Mouse (Mus musculus) kidney, adult 9 months (tissue): ENCODE measurements around the gene 4933415F23Rik.

ENCODE experiments used
- DNase-seq: peaks from one replicate; pipeline ENCODE4 v3.0.0; 2022

4933415F23Rik gene

DNA sequence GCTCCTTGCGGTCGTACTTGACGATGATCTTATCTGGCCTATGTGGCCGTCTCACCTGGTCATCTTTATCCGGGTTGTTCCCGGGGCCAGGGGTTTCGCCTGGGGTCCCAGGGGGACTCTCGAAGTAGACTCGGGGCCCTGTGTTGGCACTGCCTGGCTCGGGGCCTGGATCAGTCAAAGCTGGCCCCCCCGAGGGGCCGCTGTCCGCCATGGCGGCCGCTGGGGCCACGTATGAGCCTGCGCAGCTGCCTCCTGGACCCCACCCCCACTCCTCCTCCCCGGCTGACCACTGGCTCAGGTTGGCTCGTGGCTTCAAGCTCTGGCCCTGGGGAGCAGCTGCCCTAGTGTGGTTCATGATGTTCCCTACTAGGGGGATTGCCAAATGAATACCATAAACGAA, at the start of gene 4933415F23Rik:
4933415F23Rik (minus strand) TSS at position 233 of the 400 bp plus-strand sequence.
- DNase-seq: no peak

DNA sequence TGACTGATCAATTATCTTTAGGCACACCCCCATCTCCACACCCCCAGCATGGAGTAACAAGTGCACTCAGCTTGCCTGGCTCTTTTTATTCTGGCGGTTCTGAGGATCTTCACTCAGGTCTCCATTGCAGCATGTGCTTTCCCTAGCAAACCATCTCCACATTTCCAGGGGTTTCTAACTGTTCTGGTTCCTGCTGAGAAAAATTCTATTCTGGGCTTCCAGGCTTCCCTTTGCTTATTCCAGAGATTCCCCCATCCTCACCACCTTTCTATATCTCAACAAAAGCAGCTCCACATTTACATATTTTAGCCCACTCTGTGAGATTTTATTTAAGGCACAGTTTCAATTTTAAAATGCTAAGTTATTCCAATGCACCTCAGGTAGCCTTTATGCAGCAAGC, 49.7 kb upstream of the 4933415F23Rik start:
- no peak for DNase-seq

DNA sequence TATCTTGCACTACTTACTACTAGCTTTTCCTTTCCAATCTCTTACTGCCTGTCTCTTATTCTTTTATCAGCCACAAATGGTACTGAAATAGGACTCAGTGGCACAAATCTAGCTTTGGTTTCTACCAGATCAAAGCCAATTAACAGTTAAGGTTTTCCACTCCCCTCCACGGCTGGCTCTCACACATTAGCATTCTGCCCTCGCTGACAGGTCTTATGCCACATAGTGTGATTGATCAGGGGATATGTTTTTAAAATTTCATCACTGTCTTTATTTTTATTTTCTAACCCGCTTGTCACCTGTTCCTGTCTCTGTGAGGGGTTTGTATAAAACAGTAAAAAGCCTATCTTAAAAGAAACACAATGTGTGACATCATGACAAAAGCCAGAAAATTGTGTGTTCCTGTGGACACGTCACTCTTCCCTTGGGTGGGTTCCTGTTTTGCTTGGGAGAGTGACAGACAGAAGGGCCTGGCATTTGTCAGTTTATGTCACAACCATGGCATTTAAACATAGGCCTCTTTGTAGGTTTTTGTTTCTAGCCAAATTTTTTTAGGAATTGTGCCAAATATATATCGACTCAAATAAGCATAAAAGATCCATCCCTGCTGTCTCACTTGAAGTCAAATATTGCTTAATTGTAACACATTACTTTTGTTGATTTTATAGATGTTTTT, 44.3 kb upstream of the 4933415F23Rik start:
- no peak for DNase-seq

DNA sequence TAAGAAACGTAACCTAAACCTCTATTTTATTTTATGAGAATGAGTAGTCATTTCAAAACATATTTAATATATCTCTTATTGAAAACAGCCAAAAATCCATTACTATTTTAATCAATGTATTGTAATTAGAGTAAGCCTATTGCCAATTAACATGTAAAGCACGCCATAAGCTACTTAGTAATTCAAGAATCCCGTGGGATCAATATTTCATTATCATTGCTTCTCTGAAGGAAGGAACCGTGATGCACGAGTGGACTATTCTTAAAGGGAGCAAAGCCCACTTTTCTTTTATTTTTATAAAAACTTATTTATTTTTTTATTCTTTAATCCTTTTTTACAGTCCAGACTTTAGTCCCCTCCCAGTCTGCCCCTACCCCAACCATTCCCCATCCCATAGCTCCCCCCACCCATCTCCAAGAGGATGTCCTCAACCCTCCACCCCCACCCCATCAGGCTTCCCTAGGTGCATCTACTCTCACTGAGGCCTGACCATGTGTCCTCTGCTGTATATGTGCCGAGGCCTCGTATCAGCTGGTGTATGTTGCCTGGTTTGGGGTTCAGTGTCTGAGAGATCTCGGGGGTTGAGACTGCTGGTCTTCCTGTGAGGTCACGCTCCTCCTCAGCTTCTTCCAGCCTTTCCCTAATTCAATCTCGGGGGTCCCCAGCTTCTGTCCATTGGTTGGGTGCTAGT, 39.2 kb upstream of the 4933415F23Rik start:
- no peak for DNase-seq

DNA sequence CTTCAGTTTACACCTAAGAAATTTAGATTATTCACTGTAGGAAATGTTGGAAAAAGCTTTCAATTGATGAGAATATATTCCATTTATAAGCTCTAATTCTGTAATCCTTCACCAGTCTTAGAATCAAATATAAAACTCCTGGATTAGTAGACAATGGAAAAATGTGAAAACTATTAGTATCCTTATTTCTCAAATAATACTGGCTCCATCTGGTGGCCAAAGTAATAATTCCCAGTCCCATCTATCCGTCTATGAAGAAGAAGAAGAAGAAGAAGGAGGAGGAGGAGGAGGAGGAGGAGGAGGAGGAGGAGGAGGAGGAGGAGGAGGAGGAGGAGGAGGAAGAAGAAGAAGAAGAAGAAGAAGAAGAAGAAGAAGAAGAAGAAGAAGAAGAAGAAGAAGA, 38.5 kb upstream of the 4933415F23Rik start:
- DNase-seq: peak; percentile 63

DNA sequence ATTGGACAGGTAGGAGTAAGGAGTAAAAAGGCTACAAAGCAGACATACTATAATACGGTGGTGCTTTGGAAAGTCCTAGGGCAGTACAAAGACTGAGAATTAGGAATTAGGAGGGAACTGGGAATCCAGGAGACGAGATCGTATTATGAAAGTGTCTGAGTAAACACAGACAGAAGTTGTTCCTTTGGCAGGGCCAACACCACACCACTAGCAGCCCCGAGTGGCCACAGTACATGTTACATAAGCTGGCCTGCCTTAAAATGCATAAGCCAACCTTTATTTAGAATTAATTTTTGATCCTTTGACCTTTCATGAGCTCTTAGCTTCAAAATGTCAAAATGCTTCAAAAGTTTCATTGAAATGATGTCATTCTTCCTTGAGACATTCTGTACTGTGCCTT, 18.8 kb upstream of the 4933415F23Rik start:
- DNase-seq: no peak

DNA sequence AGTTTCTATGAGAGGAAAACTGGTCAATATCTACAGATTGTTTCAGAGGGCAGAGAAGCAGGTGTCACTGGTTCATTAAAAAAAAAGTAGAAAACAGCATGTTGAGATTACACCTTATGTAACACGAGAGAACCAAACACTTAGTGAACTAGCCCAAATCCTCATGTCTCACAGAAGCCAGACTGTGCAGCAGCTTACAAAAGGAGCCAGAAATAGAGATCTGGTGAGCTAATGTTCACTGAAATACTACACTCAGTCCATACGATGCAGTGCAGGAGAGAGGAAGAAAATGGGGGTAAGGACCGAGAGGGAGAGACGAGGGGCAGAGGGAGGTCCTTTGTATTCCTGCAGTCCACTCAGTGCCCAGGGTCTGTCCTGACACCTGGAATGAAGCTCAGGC, 17.4 kb upstream of the 4933415F23Rik start:
- DNase-seq: no peak

DNA sequence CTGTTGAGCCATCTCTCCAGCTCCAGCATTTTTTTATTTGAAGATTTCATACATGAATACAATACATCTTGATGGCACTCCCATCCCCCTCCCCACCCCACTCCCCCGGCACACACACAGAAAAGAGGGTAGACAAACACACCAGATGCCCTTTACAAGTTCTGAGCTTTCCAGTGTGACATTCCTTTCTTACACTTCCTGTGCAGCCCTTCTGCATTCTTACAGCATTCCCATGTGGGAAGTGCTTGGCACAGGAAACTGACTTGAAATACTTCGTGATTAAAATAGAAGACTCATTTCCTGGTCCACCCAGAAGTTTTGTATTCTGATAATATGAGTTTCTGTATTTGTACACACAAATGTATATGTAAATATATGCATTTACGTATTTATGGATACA, 15.4 kb upstream of the 4933415F23Rik start:
- peak; percentile 38 for DNase-seq

DNA sequence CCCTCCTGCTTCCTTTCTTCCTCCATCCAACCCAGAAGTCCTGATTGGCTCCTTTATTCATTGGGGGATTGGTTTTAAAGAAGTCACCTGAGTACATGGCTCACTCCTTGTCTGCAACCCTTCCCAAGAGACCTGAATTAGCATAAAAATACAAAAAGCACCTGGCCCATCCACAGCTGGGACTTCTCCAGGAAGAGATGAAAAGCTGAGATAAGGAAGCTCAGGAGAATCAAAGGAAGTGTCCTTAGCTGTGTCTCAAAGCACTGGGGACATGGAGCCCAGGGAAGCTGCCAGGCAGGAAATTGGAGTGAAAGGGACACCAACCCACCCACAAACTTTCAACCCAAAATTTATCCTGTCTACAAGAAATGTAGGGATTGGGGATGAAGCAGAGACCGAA, 7.1 kb upstream of the 4933415F23Rik start:
- peak; percentile 11 for DNase-seq

DNA sequence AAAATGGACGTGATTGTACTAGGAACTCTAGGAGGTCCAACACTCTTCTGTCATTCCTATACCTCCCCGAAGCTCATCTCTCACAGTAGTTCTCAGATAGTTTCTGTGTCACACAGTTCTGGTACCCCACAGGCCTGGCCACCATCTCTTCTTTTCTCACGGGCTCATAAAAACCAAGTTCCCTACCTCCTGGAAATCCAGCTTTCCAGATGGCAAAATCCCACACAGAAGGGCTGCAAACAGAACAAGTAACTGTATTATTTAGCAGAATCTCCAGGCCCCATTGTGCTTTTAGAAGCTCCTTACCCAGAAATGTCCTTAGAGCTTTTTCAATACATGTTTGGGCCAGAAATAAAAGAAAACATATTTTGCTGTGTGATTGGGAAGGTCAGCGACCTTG, 828 bp upstream of the 4933415F23Rik start:
- DNase-seq: no peak

DNA sequence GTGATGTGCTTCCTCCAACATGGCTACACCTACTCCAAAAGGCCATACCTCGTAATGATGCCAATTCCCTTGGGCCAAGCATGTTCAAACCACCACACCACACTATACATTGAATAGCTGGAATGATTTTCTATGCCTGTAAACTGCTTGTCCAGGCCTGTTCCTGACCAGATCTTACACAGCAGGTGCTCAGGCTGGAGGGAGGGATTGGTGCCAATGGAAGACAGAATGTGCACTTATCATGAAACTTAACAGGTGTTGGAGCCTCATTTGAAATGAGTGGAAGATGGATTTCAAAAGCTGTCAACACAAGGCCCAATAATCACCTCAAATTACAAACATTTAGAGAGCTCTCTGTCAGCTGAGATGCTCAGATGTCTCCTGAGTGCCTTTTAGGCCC, 2.3 kb downstream of the 4933415F23Rik start:
- no peak for DNase-seq

DNA sequence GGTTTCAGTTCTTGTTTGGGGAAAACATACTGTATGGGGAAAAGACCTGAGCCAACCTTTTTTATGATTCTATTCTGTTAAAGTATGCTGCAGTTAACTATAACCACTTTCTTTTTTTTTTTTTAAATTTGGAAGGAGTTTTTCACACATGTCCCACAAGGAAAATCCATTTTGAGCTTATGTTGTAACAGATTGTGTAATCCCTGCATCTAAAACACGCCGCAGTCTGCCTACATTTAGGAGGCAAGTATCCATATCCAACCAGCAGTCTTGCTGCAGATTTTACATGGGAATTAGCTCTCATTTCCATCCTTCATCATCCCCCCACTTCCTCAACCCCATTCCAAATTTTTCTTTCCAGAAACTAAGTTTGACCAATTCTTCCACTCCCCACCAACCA, 3.6 kb downstream of the 4933415F23Rik start:
- no peak for DNase-seq

DNA sequence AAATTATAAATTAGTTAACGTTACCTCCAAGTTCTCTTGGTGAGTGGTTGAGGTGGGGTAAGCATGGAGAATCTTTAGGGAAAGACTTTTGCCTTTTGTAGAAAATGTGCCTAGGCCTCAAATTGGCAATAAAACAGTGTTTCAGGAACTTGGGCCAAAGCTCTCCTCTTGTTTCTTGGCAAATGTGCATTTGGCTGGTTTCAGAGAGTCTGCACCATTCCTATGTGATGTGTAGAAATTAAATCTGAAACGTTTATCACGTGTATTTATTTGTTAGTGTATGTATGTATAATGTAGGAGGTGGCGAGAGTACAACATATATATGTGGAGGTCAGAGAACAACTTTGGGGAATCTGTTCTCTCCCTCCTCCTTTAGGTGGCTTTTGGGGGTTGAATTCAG, 4.1 kb downstream of the 4933415F23Rik start:
- DNase-seq: no peak

DNA sequence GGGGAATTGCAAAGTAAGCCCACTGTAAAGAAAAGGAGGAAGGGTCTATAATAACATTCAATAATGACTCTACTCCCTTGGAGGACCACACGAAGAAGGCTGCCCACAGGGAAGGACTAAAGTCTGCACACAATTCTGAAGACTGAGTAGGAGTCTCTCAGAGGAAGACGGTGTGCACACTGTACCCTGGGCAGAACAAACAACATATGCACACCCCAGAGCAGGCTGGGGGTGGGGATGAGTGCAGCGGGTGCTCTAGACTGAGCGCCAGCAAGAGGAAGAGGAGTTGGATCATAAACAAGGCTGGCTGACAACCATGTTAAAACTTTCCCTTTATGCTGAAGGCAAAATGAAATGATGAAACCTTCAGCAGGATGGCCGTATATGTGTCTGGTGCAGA, 34.3 kb downstream of the 4933415F23Rik start:
- DNase-seq: no peak

DNA sequence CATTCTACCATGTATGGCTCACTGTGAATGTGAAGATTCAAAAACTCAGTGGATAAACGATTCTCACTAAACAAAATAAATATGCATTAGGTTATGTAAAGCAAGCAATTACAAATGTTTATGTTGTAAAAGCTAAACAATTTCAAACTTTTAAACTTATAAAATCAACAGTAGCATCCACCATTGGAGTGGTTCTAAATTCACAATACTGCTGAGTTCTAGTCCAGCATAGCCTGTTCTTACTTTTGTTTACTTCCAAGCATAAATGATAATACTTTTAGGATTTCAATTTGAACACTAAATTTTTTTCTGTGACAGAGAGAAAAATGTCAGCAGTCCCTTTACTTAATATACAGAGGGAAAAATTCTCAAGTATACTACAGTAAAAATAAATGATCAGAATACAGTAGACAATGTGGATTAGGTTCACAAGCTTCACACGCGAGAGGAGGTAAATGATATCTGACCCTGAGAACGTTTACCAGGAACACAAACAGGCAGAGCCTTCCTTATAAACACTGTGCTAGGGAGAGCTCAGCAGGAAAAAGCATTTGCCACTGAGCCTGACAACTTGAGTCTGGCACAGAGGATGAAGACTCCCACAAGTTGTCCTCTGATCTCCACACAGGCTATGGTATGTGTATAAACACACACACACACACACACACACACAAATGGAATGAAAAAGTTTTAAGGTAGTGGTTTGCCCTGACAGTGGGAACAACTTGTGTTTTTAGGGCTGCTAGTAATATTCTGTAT, 37.2 kb downstream of the 4933415F23Rik start:
- DNase-seq: no peak

DNA sequence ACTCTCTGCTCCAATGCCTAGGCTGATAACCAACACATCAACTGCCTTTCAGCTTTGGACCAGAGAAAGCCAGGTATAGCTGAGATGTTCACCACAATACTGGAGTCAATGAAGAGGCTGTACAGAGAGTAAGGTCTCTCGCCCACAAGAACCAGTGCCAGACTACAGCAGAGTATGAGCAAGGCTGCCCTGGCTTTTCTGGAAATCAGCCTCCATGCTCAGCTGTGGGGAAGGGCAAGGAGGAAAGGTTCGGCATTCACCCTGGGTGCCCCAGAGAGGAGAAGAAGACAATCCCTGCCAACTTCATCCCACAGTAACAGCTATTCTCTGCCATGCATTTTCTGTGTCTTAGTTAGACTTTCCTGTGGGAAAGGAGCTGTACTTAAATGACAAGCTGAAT, 38.1 kb downstream of the 4933415F23Rik start:
- no peak for DNase-seq

DNA sequence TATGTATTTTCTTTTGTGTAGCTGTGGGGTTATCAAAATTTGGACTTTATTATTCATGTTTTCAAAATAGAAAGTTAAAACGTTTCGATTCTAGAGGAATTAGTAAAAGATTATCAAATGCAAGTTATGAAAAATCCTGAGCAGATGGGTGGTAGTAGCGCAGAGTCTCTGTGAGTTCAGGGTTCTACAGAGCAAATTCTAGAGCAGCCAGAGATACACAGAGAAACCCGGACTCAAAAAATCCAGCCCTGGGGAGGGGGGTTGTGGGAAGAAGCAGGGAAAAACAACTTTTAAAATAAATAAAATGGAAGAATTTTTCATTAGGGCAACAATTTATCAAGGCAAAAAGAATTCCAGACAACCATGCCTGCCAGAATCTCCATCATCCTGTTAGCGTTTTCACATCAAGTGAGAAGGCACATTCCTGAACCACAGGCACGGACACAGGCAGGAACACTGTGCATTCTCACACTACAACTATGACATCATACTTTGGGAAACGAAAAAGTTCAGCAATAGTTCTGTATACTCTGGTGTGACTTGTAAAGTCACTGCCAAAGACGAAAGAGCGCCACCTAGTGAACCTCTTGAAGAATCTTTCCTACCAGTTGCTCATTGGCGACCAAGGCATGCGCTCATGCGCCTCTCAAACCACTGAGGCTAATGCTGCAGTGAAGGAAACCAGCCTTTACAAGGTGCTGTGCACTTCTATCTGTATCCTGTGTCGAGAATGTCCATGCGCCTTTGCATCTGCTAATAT, 40.3 kb downstream of the 4933415F23Rik start:
- peak; percentile 23 for DNase-seq

DNA sequence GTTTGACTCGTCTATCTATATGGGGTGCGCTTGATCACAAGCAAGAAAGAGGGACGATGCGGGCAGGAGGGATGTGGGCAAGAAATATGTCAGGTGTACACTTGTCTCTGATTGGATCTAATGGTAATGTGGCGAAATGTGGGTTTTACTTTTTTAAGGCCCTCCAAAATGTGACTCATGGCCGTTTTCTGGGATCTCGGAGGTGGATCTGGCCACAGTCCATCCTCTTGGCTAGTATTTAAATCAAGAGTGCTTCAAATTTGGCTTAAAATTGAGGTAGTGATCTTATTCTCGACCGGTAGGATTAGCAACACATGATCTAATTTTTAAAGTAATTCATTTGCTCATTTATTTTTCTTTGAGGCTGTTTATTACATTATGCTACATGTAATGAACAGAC, 42.0 kb downstream of the 4933415F23Rik start:
- DNase-seq: no peak
